Mouse (Mus musculus) fat pad, adult 2 months (tissue): ENCODE measurements around the gene Sumo1.

ENCODE experiments used
- DNase-seq: peaks from one replicate; pipeline ENCODE4 v3.0.0-alpha.2; 2011; ENCODE audit warnings: low read depth, low spot score; ENCODE audit errors: extremely low read depth

The Sumo1 gene

GRCm38 (mm10) chr1:59563581-59563980 lies 107.1 kb downstream of the Sumo1 start:
- no peak for DNase-seq

GRCm38 (mm10) chr1:59553708-59554107 lies 116.9 kb downstream of the Sumo1 start:
- DNase-seq, result no peak

GRCm38 (mm10) chr1:59550996-59551395 lies 119.6 kb downstream of the Sumo1 start:
- no peak for DNase-seq

GRCm38 (mm10) chr1:59550227-59550626 lies 120.4 kb downstream of the Sumo1 start:
- no peak for DNase-seq

- DNase-seq, result peak; percentile 51
Measured at GRCm38 (mm10) chr1:59549036-59549675, 121.5 kb downstream of the Sumo1 start.

GRCm38 (mm10) chr1:59548486-59548885 lies 122.1 kb downstream of the Sumo1 start:
- DNase-seq, result no peak

GRCm38 (mm10) chr1:59543911-59544310 lies 126.7 kb downstream of the Sumo1 start:
- DNase-seq, result no peak

- no peak for DNase-seq
Measured at GRCm38 (mm10) chr1:59542231-59542630, 128.4 kb downstream of the Sumo1 start.

- no peak for DNase-seq
Measured at GRCm38 (mm10) chr1:59541271-59542020, 129.2 kb downstream of the Sumo1 start.

GRCm38 (mm10) chr1:59540537-59541148 lies 130.0 kb downstream of the Sumo1 start:
- no peak for DNase-seq

GRCm38 (mm10) chr1:59538381-59538780 lies 132.3 kb downstream of the Sumo1 start:
- DNase-seq, result no peak
